Mouse (Mus musculus) stomach, embryonic 14.5 days (tissue): Measurements from ENCODE around the gene Nlrc5. TPM values are rescaled to one million over a fixed set of nuclear protein-coding genes. Genes with fewer than 3 reads are reported as not detected.

Source experiments
- ATAC-seq: fragments of 200-750 bp; cut with Nextera tagmentation; 2 replicates; pipeline ENCODE4 v1.8.0; 2017; ENCODE audit warnings: low read depth, moderate TSS enrichment; ENCODE audit not compliant: insufficient number of reproducible peaks, insufficient read depth, low FRiP score
- H3K27ac ChIP-seq: fragments of 300-500 bp; sonication (generic); 2 replicates; pipeline ENCODE4 v1.5.1; 2014; ENCODE audit warnings: mild to moderate bottlenecking, low read length, moderate library complexity, mixed read lengths
- H3K27me3 ChIP-seq: fragments of 300-500 bp; sonication (generic); 2 replicates; pipeline ENCODE4 v1.6.1; 2014; ENCODE audit warnings: low read length, control low read depth, mixed read lengths; ENCODE audit not compliant: control insufficient read depth, insufficient read depth
- H3K36me3 ChIP-seq: fragments of 300-500 bp; sonication (generic); 2 replicates; pipeline ENCODE4 v1.6.1; 2014; ENCODE audit warnings: mild to moderate bottlenecking, control low read depth, low read length, moderate library complexity, mixed read lengths; ENCODE audit not compliant: control insufficient read depth, insufficient read depth
- H3K4me1 ChIP-seq: fragments of 300-500 bp; sonication (generic); 2 replicates; pipeline ENCODE4 v1.6.1; 2014; ENCODE audit warnings: low read length, control low read depth, mixed read lengths; ENCODE audit not compliant: control insufficient read depth, insufficient read depth
- H3K4me2 ChIP-seq: fragments of 300-500 bp; sonication (generic); replicated peaks from 2 replicates; pipeline ENCODE4 v1.6.1; 2014; ENCODE audit warnings: low read depth, low read length, control low read depth
- H3K4me3 ChIP-seq: fragments of 300-500 bp; sonication (generic); 2 replicates; pipeline ENCODE4 v1.5.1; 2014; ENCODE audit warnings: low read depth, low read length, control low read depth
- H3K9ac ChIP-seq: fragments of 300-500 bp; sonication (generic); replicated peaks from 2 replicates; pipeline ENCODE4 v1.6.1; 2014; ENCODE audit warnings: low read depth, mild to moderate bottlenecking, control low read depth, low read length, moderate library complexity, mixed read lengths
- H3K9me3 ChIP-seq: fragments of 300-500 bp; sonication (generic); 2 replicates; pipeline ENCODE4 v1.6.1; 2016; ENCODE audit warnings: low read depth, low read length, control low read depth; ENCODE audit not compliant: control insufficient read depth
- WGBS: fragments of 180-500 bp; shearing (Covaris S2); extraction: QIAGEN DNeasy Blood & Tissue Kit; methylation state at CpG from one replicate; pipeline ENCODE4 v1.1.7; 2014; 5-methylcytosine and 5-hydroxymethylcytosine counted together
- polyA plus RNA-seq: library from polyadenylated mRNA; unstranded; fragments of >200 nt; fragmentation: Nextera tagmentation; extraction: Ambion mirVana; gene quantifications from 2 replicates; pipeline ENCODE4 v1.2.1, GENCODE M21; 2014

The Nlrc5 gene
- polyA plus RNA-seq, 1 experiment from 2014 or later: 1.4 TPM

- no peak overlapping the region for H3K9ac ChIP-seq
- no peaks in the 10 kb centered on the region for H3K9me3 ChIP-seq
- no peak overlapping the region for H3K4me3 ChIP-seq
- H3K4me1 ChIP-seq: no peaks in the 10 kb centered on the region
- H3K27ac ChIP-seq: no peak overlapping the region
- H3K27me3 ChIP-seq: no peaks in the 10 kb centered on the region
- no peaks in the 10 kb centered on the region for H3K36me3 ChIP-seq
- no peak for ATAC-seq
- WGBS: 32% methylated on average over 3 of the region's 3 CpGs
- no peak overlapping the region for H3K4me2 ChIP-seq
These were observed 82.6 kb downstream of the Nlrc5 start for GRCm38 (mm10) chr8:94516766-94517165.

GRCm38 (mm10) chr8:94518331-94518730 is 84.2 kb downstream of the Nlrc5 start:
- H3K9me3 ChIP-seq: no peaks in the 10 kb centered on the region
- ATAC-seq: no peak
- WGBS: 50% methylated on average over 10 of the region's 10 CpGs
- H3K4me2 ChIP-seq: no peak overlapping the region
- H3K4me3 ChIP-seq: no peak overlapping the region
- H3K9ac ChIP-seq: no peak overlapping the region
- no peaks in the 10 kb centered on the region for H3K27me3 ChIP-seq
- H3K27ac ChIP-seq: no peak overlapping the region
- H3K36me3 ChIP-seq: no peaks in the 10 kb centered on the region
- no peaks in the 10 kb centered on the region for H3K4me1 ChIP-seq

- Histone ChIP-seq H3K36me3 (no peaks in the 10 kb centered on the region), H3K27ac (no peak overlapping the region), H3K4me2 (no peak overlapping the region), H3K9me3 (no peaks in the 10 kb centered on the region), H3K4me1 (no peaks in the 10 kb centered on the region), H3K27me3 (no peaks in the 10 kb centered on the region), H3K4me3 (no peak overlapping the region), H3K9ac (no peak overlapping the region)
- ATAC-seq: no peak
- 94% methylated on average over 5 of the region's 5 CpGs for WGBS
These were observed 84.9 kb downstream of the Nlrc5 start for GRCm38 (mm10) chr8:94519021-94519420.

- Histone ChIP-seq H3K4me1 (no peaks in the 10 kb centered on the region), H3K27me3 (no peaks in the 10 kb centered on the region), H3K9me3 (no peaks in the 10 kb centered on the region), H3K36me3 (no peaks in the 10 kb centered on the region), H3K9ac (no peak overlapping the region), H3K4me2 (no peak overlapping the region), H3K27ac (no peak overlapping the region), H3K4me3 (no peak overlapping the region)
- no peak for ATAC-seq
- WGBS: 53% methylated on average over 4 of the region's 4 CpGs
These were observed 87.3 kb downstream of the Nlrc5 start for GRCm38 (mm10) chr8:94521481-94521880.

- no peak for ATAC-seq
- 64% methylated on average over 3 of the region's 3 CpGs for WGBS
These were observed 88.3 kb downstream of the Nlrc5 start for GRCm38 (mm10) chr8:94522482-94522881.

GRCm38 (mm10) chr8:94524554-94524953 is 90.4 kb downstream of the Nlrc5 start:
- no peaks in the 10 kb centered on the region for H3K27me3 ChIP-seq
- no peaks in the 10 kb centered on the region for H3K9me3 ChIP-seq
- 82% methylated on average over 9 of the region's 9 CpGs for WGBS
- no peaks in the 10 kb centered on the region for H3K4me1 ChIP-seq
- no peak overlapping the region for H3K27ac ChIP-seq
- no peak overlapping the region for H3K4me2 ChIP-seq
- H3K9ac ChIP-seq: no peak overlapping the region
- H3K4me3 ChIP-seq: no peak overlapping the region
- ATAC-seq: no peak
- H3K36me3 ChIP-seq: no peaks in the 10 kb centered on the region

More at GRCm38 (mm10) chr8:94522482-94522881, 88.3 kb downstream of the Nlrc5 start:
- Histone ChIP-seq H3K4me3 (no peak overlapping the region), H3K27ac (no peak overlapping the region), H3K4me1 (no peaks in the 10 kb centered on the region), H3K9me3 (no peaks in the 10 kb centered on the region), H3K36me3 (no peaks in the 10 kb centered on the region), H3K4me2 (no peak overlapping the region), H3K9ac (no peak overlapping the region), H3K27me3 (no peaks in the 10 kb centered on the region)

DNA sequence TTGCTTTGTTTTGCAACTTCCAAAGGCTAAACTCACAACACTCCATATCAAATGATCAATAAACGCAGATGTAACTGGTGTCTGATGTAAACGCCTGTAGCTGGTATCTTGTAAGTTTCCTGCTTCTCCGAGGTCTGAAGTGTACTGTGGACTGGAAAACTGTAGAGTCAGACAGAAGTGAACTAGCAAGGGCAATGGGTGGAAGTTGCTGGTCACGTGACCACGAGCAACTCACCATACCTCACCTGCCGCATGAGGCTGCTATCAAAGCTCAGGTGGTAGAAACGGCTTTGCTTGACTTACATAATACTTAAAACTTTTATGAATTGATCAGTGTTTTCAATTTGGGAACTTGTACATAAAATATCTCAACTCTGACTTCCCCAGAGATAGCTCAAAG is 93.0 kb downstream of the Nlrc5 start:
- no peak overlapping the region for H3K9ac ChIP-seq
- H3K4me2 ChIP-seq: no peak overlapping the region
- ATAC-seq: no peak
- H3K4me3 ChIP-seq: no peak overlapping the region
- H3K36me3 ChIP-seq: no peaks in the 10 kb centered on the region
- H3K9me3 ChIP-seq: no peaks in the 10 kb centered on the region
- no peak overlapping the region for H3K27ac ChIP-seq
- no peaks in the 10 kb centered on the region for H3K27me3 ChIP-seq
- H3K4me1 ChIP-seq: no peaks in the 10 kb centered on the region
- WGBS: 76% methylated on average over 7 of the region's 7 CpGs

GRCm38 (mm10) chr8:94528245-94528644 is 94.1 kb downstream of the Nlrc5 start:
- Histone ChIP-seq H3K4me3 (no peak overlapping the region), H3K36me3 (no peaks in the 10 kb centered on the region), H3K9me3 (no peaks in the 10 kb centered on the region), H3K4me2 (no peak overlapping the region), H3K27me3 (no peaks in the 10 kb centered on the region), H3K4me1 (no peaks in the 10 kb centered on the region), H3K9ac (no peak overlapping the region), H3K27ac (no peak overlapping the region)
- no peak for ATAC-seq
- 48% methylated on average over 4 of the region's 4 CpGs for WGBS

- H3K9ac ChIP-seq: no peak overlapping the region
- H3K27ac ChIP-seq: no peak overlapping the region
- H3K4me1 ChIP-seq: no peaks in the 10 kb centered on the region
- ATAC-seq: no peak
- H3K4me2 ChIP-seq: no peak overlapping the region
- no peak overlapping the region for H3K4me3 ChIP-seq
- 62% methylated on average over 4 of the region's 4 CpGs for WGBS
- peaks cover 6% of the 10 kb centered on the region; the same call in 1 of the 2 replicates for H3K27me3 ChIP-seq
- H3K36me3 ChIP-seq: no peaks in the 10 kb centered on the region
- no peaks in the 10 kb centered on the region for H3K9me3 ChIP-seq
These were observed 95.7 kb downstream of the Nlrc5 start for GRCm38 (mm10) chr8:94529875-94530274.
